Mouse (Mus musculus): Measurements from ENCODE around the gene E330014E10Rik.
"Not testable (repeated sequence)": the region's sequence is repeated elsewhere in the genome, so short reads cannot be mapped to it uniquely, and the experiment has no call there.

Gene E330014E10Rik

DNA sequence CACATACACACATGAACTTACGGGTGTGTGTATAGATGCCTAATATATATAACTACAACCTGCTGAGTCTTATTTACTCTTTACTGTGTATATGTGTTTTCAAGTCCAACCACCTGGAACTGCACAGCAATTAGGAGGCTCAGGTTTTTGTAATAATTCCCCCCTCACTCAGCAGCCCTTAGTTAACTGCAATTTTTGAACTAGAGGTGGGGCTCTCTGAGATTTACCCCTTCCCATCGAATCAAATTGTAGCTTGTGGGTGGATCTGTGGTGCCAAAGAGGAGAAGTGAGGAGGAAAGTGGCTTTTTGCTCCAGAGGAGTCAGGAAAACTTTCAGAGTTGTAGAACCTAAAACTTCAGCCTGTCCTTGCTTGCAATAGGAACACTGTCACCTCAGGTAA, at the start of gene E330014E10Rik:
TSS of gene E330014E10Rik (plus strand) at position 301 of the 400 bp plus-strand sequence.
- DNase-seq (ENCODE audit: low read depth, low spot score) = not testable (repeated sequence)

DNA sequence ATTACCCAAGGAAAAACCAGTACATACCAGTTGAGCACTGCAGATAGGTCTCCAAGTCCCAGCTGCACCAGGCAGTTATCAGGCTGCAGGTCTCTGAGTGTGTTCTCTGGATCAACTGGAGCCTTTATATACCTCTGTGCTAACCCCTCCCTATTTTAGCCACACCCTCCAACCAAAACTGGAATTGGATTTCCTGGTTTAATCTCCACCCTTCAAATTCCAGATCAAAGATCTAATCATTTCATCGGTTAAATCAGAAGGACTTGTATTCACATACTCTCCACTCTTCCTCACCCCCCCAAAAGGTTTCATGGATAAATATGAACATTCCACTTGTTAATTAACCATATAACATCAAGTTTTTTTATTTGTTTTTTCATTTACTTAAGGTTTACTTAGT, 39.7 kb upstream of the E330014E10Rik start, which contains the start of gene Gm7978:
TSS of gene Gm7978 (minus strand) at position 101 of the 400 bp plus-strand sequence.
- not testable (repeated sequence) for DNase-seq (ENCODE audit: low read depth, low spot score)

GRCm38 (mm10) chr5:95741714-95742113, 34.1 kb upstream of the E330014E10Rik start, which contains the start of gene Gm7982:
Gene Gm7982 (plus strand): TSS chr5:95742014.
- DNase-seq (ENCODE audit: low read depth, low spot score) = not testable (repeated sequence)

GRCm38 (mm10) chr5:95810841-95811240, 35.1 kb downstream of the E330014E10Rik start:
- DNase-seq (ENCODE audit: low read depth, low spot score) = not testable (repeated sequence)

- DNase-seq (ENCODE audit: low read depth, low spot score) = no peak
Measured at GRCm38 (mm10) chr5:95836580-95836979, 60.8 kb downstream of the E330014E10Rik start.

DNA sequence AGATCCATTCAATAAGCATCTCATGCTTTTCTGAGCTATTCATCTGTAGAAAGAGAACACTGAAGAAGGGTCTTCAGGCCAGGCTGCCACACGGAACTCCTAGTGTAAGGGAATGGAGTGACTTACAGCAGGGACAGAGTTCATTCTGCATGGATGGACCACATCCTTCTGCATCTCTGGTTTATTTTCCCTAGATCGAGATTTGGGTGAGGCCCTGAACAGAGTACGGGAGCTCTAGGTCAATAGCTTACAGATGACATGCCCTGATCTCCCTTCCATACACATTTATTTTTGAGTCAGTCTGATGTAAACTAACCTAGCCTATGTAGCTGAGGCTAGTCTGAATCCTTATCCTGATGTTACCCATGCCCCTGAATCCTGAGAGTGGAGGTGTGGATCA, 78.2 kb downstream of the E330014E10Rik start:
- no peak for DNase-seq (ENCODE audit: low read depth, low spot score)
